Mouse (Mus musculus) cerebellum, adult 2 months (tissue): Measurements from ENCODE around the gene Tbc1d10b. TPM values are rescaled to one million over a fixed set of nuclear protein-coding genes. Genes with fewer than 3 reads are reported as not detected.
"Not testable (repeated sequence)": the region's sequence is repeated elsewhere in the genome, so short reads cannot be mapped to it uniquely, and the experiment has no call there.

Source experiments
- DNase-seq, 2 experiments: peaks; one replicate each; pipeline ENCODE4 v3.0.0; 2021
- H3K27ac ChIP-seq: fragments of 200-500 bp; 2 replicates; pipeline ENCODE4 v1.5.1; 2012; ENCODE audit warnings: low read length, control low read depth, inconsistent platforms; ENCODE audit not compliant: insufficient read depth
- H3K27me3 ChIP-seq: fragments of 200-500 bp; 2 replicates; pipeline ENCODE4 v1.6.1; 2012; ENCODE audit warnings: inconsistent platforms, mild to moderate bottlenecking, low read length, moderate library complexity; ENCODE audit not compliant: control insufficient read depth, insufficient read depth
- H3K4me1 ChIP-seq: fragments of 200-500 bp; 2 replicates; pipeline ENCODE4 v1.6.1; 2011; ENCODE audit warnings: low read length; ENCODE audit not compliant: control insufficient read depth, insufficient read depth
- H3K4me3 ChIP-seq: fragments of 200-500 bp; replicated peaks from 2 replicates; pipeline ENCODE3; 2011; ENCODE audit warnings: mild to moderate bottlenecking, low read depth, low read length, control low read depth; ENCODE audit not compliant: insufficient read depth
- CTCF ChIP-seq: fragments of 200-500 bp; IDR thresholded peaks from 2 replicates; pipeline ENCODE4 v1.5.1; 2011; ENCODE audit warnings: low read depth, mild to moderate bottlenecking, control low read depth, low read length, moderate library complexity, borderline replicate concordance; ENCODE audit not compliant: insufficient read depth
- POLR2A ChIP-seq: fragments of 200-500 bp; IDR thresholded peaks from 2 replicates; pipeline ENCODE4 v1.6.1; 2011; ENCODE audit warnings: low read length, control low read depth, borderline replicate concordance; ENCODE audit not compliant: insufficient read depth
- WGBS: fragments of 180-500 bp; shearing (Covaris S2); methylation state at CpG from one replicate; pipeline ENCODE4 v1.1.7; 2018; 5-methylcytosine and 5-hydroxymethylcytosine counted together
- polyA plus RNA-seq: library from polyadenylated mRNA; depleted of rRNA; stranded (reverse); fragments of >200 nt; gene quantifications from 2 replicates; pipeline ENCODE4 v1.2.3, GENCODE M21; 2012

Gene Tbc1d10b
- polyA plus RNA-seq, 1 experiment, result 83.9 TPM

DNA sequence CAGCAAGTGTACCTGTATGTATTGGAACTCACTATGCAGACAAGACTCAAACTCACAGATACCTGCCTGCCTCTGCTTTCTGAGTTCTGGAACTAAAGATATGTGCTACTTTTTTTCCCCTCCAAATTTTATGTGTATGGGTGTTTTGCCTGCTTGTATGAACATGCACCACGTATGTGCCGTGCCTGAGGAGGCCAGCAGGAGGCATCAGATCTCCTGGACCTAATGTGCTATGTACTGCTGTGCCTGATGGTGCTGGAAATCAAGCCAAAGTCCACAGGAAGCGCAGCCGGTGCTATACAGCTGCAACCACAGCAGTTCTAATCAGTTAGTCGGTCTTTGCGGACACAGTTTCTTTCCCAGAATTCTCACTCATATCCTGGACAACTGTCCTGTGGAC lies 24.4 kb downstream of the Tbc1d10b start:
- TF ChIP-seq POLR2A, result no peak
- no peak for TF ChIP-seq CTCF
- no peak for DNase-seq
- H3K27ac ChIP-seq, result no peak overlapping the region
- 63% methylated on average over 6 of the region's 6 CpGs for WGBS
- no peaks in the 10 kb centered on the region for H3K27me3 ChIP-seq
- no peak overlapping the region for H3K4me3 ChIP-seq
- no peaks in the 10 kb centered on the region for H3K4me1 ChIP-seq

DNA sequence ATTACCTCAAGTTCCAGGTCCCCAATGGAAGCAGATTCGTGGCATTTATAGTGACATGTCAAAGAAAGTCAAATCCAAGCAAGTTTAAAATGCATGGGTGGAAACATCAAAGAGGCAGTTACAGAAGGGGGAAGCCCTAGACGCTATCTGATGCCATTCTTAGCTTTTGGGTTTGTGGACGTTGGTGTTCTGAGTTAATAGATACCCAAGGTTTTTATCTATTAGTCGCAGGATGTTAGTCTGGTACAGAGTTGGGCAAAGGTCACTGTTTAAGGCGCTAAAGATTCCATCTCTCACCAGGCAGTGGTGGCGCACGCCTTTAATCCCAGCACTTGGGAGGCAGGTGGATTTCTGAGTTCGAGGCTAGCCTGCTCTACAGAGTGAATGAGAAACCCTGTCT lies 24.9 kb downstream of the Tbc1d10b start:
- no peak for DNase-seq
- Histone ChIP-seq H3K27ac (no peak overlapping the region), H3K4me3 (no peak overlapping the region), H3K27me3 (no peaks in the 10 kb centered on the region), H3K4me1 (no peaks in the 10 kb centered on the region)
- TF ChIP-seq POLR2A (no peak), CTCF (no peak)
- WGBS, result 81% methylated on average over 8 of the region's 8 CpGs

DNA sequence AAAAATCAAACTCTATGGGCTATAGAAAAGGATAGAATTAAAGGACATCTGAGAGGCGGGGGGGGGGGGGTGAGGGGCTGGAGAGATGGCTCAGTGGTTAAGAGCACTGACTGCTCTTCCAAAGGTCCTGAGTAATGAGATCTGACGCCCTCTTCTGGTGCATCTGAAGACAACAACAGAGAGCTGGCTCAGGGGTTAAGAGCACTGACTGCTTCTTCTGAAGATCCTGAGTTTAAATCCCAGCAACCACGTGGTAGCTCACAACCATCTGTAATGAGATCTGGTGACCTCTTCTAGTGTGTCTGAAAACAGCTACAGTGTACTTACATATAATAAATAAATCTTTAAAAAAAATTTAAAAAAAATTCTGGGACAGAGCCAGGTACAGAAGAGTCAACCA lies 26.5 kb downstream of the Tbc1d10b start:
- not testable (repeated sequence) for DNase-seq, H3K27me3 ChIP-seq, H3K27ac ChIP-seq, H3K4me1 ChIP-seq, H3K4me3 ChIP-seq
- WGBS, result 37% methylated on average over 3 of the region's 3 CpGs

DNA sequence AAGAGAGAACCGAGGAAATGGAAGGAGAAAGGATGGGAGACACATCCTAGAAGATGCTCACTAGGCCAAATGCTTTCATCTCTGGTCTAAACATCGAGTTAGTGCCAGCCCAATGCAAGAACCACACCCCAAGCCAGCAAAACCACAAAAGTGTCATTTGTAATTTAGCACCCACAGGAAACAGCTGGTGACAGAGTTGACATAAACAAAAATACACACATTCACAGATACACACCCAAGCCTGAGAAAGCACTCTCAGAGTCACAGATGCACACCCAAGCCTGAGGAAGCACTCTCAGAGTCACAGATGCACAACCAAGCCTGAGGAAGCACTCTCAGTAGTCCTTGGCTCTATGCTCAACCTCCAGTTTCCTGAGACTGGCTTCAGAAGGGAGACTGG lies 27.5 kb downstream of the Tbc1d10b start:
- no peaks in the 10 kb centered on the region; the same call in 1 of the 2 replicates for H3K4me1 ChIP-seq
- no peak overlapping the region for H3K4me3 ChIP-seq
- TF ChIP-seq CTCF (no peak), POLR2A (no peak)
- no peak overlapping the region for H3K27ac ChIP-seq
- no peak for DNase-seq
- 63% methylated on average over 2 of the region's 2 CpGs for WGBS
- H3K27me3 ChIP-seq, result no peaks in the 10 kb centered on the region

DNA sequence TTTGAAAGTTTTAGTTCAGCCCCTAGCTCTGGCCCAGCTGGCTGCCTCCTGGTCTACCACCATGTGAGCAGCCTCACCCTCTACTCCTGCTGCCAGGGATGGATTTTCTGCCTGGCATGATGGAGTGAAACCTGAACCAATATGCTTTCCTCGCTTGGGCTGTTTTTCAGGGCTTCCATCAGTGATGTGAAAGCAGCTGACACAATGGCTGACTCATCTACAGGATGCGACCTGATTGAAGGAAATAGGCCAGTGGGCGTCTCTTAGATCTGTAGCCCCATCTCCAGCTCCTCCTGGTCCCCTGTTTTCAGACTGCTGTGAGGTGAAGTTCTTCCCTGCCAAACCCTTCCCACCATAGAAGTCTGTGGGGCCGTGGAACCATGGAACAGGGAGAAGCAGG lies 31.3 kb downstream of the Tbc1d10b start:
- TF ChIP-seq CTCF (no peak), POLR2A (no peak)
- 63% methylated on average over 4 of the region's 4 CpGs for WGBS
- Histone ChIP-seq H3K4me3 (no peak overlapping the region), H3K4me1 (no peaks in the 10 kb centered on the region; the same call in 1 of the 2 replicates), H3K27ac (no peak overlapping the region), H3K27me3 (no peaks in the 10 kb centered on the region)
- DNase-seq, result no peak

DNA sequence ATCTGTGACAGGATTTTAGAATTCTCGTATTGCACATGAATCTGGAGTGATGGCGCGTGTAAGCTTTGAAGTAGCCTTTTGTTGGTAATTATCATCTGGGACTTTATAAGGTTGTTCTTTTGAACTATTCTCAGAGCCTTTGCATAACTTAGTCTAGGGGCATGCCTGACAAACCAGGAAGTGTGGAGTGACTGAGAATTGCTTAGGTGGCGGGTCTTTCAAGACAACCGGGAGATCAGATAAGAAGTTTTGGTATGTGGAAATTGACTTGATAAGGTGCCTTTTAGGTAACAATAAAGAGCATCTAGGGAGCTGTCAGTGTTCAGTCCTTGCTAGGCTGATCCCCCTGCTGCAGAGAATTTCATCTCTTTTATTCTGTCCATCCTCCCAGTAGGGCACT lies 41.8 kb downstream of the Tbc1d10b start:
- H3K27me3 ChIP-seq, result no peaks in the 10 kb centered on the region; the same call in 1 of the 2 replicates
- H3K4me3 ChIP-seq, result no peak overlapping the region
- no peak for DNase-seq
- H3K27ac ChIP-seq, result no peak overlapping the region
- TF ChIP-seq CTCF, result no peak
- TF ChIP-seq POLR2A, result no peak
- H3K4me1 ChIP-seq, result no peaks in the 10 kb centered on the region
- WGBS, result 90% methylated on average over 5 of the region's 5 CpGs

DNA sequence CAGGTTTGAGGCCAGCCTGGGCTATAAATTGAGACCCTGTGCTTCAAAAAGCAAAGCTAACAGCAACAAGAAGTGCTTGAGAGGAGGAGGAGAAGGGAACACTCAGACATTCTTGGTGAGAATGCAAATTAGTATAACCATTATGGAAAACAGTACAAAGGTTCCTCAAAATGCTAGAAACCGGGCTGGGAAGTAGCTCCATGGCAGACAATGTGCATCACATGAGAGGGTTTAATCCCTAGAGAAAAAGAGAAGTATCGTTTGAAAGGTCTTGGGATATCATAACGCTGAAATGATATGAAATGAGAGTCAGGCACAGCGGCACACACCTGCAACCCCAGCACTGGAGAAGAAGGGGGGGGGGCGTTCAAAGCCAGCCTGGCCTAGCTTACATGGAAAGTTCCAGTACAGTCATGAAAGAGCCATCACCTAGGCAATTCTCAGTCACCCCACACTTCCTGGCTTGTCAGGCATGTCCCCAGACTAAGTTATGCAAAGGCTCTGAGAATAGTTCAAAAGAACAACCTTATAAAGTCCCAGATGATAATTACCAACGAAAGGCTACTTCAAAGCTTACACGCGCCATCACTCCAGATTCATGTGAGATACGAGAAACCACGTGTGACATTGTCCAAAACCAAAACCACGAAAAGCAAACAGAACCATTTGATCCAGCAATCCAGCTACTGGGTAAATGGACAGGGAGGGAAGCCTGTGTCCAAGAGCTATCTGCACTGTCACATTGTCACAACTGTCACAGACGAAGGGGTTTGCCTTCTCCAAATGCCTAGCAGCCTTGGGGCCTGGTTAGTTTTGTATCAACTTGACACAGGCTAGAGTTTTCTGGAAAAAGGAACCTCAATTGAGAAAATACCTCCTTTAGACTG lies 42.4 kb downstream of the Tbc1d10b start:
- no peak for DNase-seq
- Histone ChIP-seq H3K27ac (no peak overlapping the region), H3K4me3 (no peak overlapping the region), H3K4me1 (no peaks in the 10 kb centered on the region), H3K27me3 (no peaks in the 10 kb centered on the region; the same call in 1 of the 2 replicates)
- 89% methylated on average over 12 of the region's 12 CpGs for WGBS
- no peak for TF ChIP-seq POLR2A
- no peak for TF ChIP-seq CTCF

DNA sequence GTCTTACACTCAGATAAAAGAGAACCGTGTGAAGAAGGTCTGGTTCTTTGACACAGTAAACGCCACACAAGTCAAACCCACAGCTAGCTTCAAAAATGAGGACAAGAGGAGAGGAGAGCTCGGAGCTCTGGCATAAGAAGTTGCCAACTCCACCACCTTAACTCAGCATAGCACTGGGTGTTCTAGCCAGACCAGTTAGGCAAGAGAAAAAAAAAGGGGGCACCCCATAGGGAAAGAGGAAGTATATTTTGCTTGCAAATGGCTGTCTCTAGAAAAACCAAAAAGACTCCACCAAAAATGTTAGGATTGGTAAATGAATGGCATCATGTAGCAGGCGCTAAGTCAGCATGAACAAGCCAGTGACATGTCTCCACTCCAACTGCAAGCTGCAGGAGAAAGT lies 44.3 kb downstream of the Tbc1d10b start:
- Histone ChIP-seq H3K27me3 (no peaks in the 10 kb centered on the region; the same call in 1 of the 2 replicates), H3K27ac (no peak overlapping the region), H3K4me3 (no peak overlapping the region), H3K4me1 (no peaks in the 10 kb centered on the region)
- no peak for DNase-seq
- 78% methylated on average over 4 of the region's 4 CpGs for WGBS
- TF ChIP-seq CTCF, result no peak
